Mouse (Mus musculus) myocyte (in vitro differentiated cells): ENCODE data around the gene Abca7.
A peak's percentile ranks its signal among the peaks of the same experiment; 100 is the strongest.

Experiments
- CEBPB ChIP-seq: IDR thresholded peaks from 2 replicates; pipeline ENCODE4 v1.6.1; 2011; ENCODE audit warnings: mild to moderate bottlenecking, moderate library complexity; ENCODE audit not compliant: poor library complexity, insufficient read depth, severe bottlenecking
- E2F4 ChIP-seq: IDR thresholded peaks from one replicate; pipeline ENCODE4 v1.6.1; 2011; ENCODE audit warnings: mild to moderate bottlenecking, control low read depth, moderate library complexity; ENCODE audit not compliant: insufficient read depth
- MAX ChIP-seq: IDR thresholded peaks from one replicate; pipeline ENCODE4 v1.6.1; 2011; ENCODE audit warnings: low read depth, mild to moderate bottlenecking, control low read depth
- MYOD1 ChIP-seq, 3 experiments: IDR thresholded peaks; one replicate each; pipeline ENCODE4 v1.6.1; 2011; ENCODE audit warnings: control low read depth in 2 of 3, low read depth in 2 of 3, mild to moderate bottlenecking in 2 of 3, moderate library complexity in 1 of 3; ENCODE audit not compliant: insufficient read length in 2 of 3, control insufficient read depth in 1 of 3
- POLR2A ChIP-seq: IDR thresholded peaks from one replicate; pipeline ENCODE4 v1.6.1; 2011; ENCODE audit warnings: low read depth, mild to moderate bottlenecking, control low read depth, moderate library complexity; ENCODE audit not compliant: insufficient read length
- POLR2AphosphoS2 ChIP-seq: IDR thresholded peaks from one replicate; pipeline ENCODE4 v1.6.1; 2011; ENCODE audit warnings: low read depth, control low read depth; ENCODE audit not compliant: insufficient read length
- REST ChIP-seq: IDR thresholded peaks from one replicate; pipeline ENCODE4 v1.6.1; 2011; ENCODE audit warnings: mild to moderate bottlenecking, control low read depth, moderate library complexity; ENCODE audit not compliant: insufficient read depth, insufficient read length
- SRF ChIP-seq: IDR thresholded peaks from one replicate; pipeline ENCODE4 v1.6.1; 2011; ENCODE audit warnings: low read depth; ENCODE audit not compliant: control insufficient read depth, insufficient read length
- TCF12 ChIP-seq: IDR thresholded peaks from one replicate; pipeline ENCODE4 v1.6.1; 2011; ENCODE audit warnings: mild to moderate bottlenecking, control low read depth; ENCODE audit not compliant: poor library complexity, insufficient read depth, severe bottlenecking
- TCF3 ChIP-seq: IDR thresholded peaks from one replicate; pipeline ENCODE4 v1.6.1; 2011; ENCODE audit warnings: low read depth, control low read depth; ENCODE audit not compliant: insufficient read length
- USF1 ChIP-seq: IDR thresholded peaks from one replicate; pipeline ENCODE4 v1.6.1; 2011; ENCODE audit warnings: low read depth, mild to moderate bottlenecking, control low read depth, moderate library complexity

GRCm38 (mm10) chr10:80056506-80056905 is 60.2 kb downstream of the Abca7 start:
- TF ChIP-seq POLR2A: peak; percentile 36
- TF ChIP-seq USF1: no peak
- no peak for TF ChIP-seq E2F4
- TF ChIP-seq TCF12: no peak
- TF ChIP-seq POLR2AphosphoS2: peak; percentile 76
- no peak for TF ChIP-seq MAX
- TF ChIP-seq CEBPB: no peak
- no peak for TF ChIP-seq MYOD1 (IDR thresholded peaks at IDR 0.05; ENCODE audit: control insufficient read depth in 1 of 3, insufficient read length in 2 of 3, low read depth in 2 of 3)
- no peak for TF ChIP-seq SRF
- no peak for TF ChIP-seq REST
- TF ChIP-seq TCF3: no peak
